ENCODE assay signal across 21 mouse cellular contexts in the genomic region with DNA sequence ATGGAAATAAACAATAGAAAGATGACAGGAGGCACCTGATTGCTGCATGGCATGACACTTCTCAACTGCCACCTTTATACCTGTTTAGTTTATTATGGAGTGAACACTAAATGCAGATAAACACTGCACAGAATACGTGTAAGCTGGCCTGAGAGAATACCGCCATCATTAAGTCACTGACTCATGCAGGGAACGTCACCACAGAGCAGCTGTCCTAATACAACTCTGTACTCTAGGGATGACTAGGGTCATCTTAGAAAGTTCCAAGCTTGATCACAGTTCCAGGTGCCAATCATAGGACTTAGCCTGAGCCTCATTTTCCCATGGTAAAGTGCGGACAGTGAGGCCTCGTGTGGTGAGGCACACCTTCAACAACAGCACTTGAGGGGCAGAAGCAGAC. TPM values are rescaled to one million over a fixed set of nuclear protein-coding genes. Genes with fewer than 3 reads are reported as not detected.
DNase-seq lines count a peak whose midpoint lies in the region; ATAC-seq and TF ChIP-seq lines count a peak whose summit lies in the region.
"Had no signal": no experiment of that assay in that cellular context is flagged by ENCODE, and none has a peak within 500 bp of the region (broad histone marks: within the 10 kb centered on the region; RNA-seq: fewer than 3 reads in every experiment).

No protein-coding gene starts in this region.

- 63% methylated on average over 5 of the region's 5 CpGs for WGBS in intestine, postnatal 0 days
- WGBS in intestine, embryonic 16.5 days: 81% methylated on average over 5 of the region's 5 CpGs
- 82% methylated on average over 5 of the region's 5 CpGs for WGBS in hindbrain, embryonic 16.5 days

- H3K27me3 ChIP-seq in intestine, postnatal 0 days (replicated peaks; ENCODE audit: control insufficient read depth, insufficient read depth, low read length): no peaks in the 10 kb centered on the region
- H3K27me3 ChIP-seq in intestine, embryonic 16.5 days (replicated peaks; ENCODE audit: control insufficient read depth, insufficient read depth, low read length): no peaks in the 10 kb centered on the region
- H3K27me3 ChIP-seq in C2C12 (ENCODE audit: control insufficient read depth, insufficient read depth, insufficient read length): no peaks in the 10 kb centered on the region
- H3K27me3 ChIP-seq in CH12.LX (replicated peaks): no peaks in the 10 kb centered on the region
- no peaks in the 10 kb centered on the region for H3K27me3 ChIP-seq in myocyte (ENCODE audit: control insufficient read depth, insufficient read depth, insufficient read length)
- H3K27me3 ChIP-seq in hindbrain, embryonic 16.5 days (replicated peaks; ENCODE audit: control insufficient read depth, insufficient read depth, low read length): no peaks in the 10 kb centered on the region
- H3K27me3 ChIP-seq: Patski had no signal

- intact Hi-C loops in heart, postnatal 25 days (cut with DNase I): no loop called here

- H3K9me3 ChIP-seq in intestine, postnatal 0 days (ENCODE audit: control insufficient read depth): no peaks in the 10 kb centered on the region
- H3K9me3 ChIP-seq in intestine, embryonic 16.5 days (ENCODE audit: control insufficient read depth, low read length): no peaks in the 10 kb centered on the region
- no peaks in the 10 kb centered on the region for H3K9me3 ChIP-seq in CH12.LX (replicated peaks; ENCODE audit: low read length)
- no peaks in the 10 kb centered on the region for H3K9me3 ChIP-seq in hindbrain, embryonic 16.5 days (ENCODE audit: control insufficient read depth, low read length)
- H3K9me3 ChIP-seq: G1E had no signal

- H3K4me2 ChIP-seq in intestine, postnatal 0 days (replicated peaks; ENCODE audit: low read depth): no peak overlapping the region
- no peak overlapping the region for H3K4me2 ChIP-seq in intestine, embryonic 16.5 days (ENCODE audit: low read depth, low read length)
- no peak overlapping the region for H3K4me2 ChIP-seq in CH12.LX (ENCODE audit: insufficient read depth, low read depth, poor library complexity, severe bottlenecking)
- H3K4me2 ChIP-seq in myocyte (ENCODE audit: low read depth): peak overlapping the region; percentile 30
- H3K4me2 ChIP-seq in hindbrain, embryonic 16.5 days (ENCODE audit: low read length): no peak overlapping the region

- TF ChIP-seq POLR2A in CH12.LX (IDR thresholded peaks at IDR 0.05; ENCODE audit: low read depth, low read length) (no peak), myocyte (IDR thresholded peaks at IDR 0.05; ENCODE audit: insufficient read length, low read depth) (no peak)

- H3K4me1 ChIP-seq in intestine, postnatal 0 days (replicated peaks; ENCODE audit: control insufficient read depth, insufficient read depth, low read length): peaks cover 8% of the 10 kb centered on the region; the same call in 1 of the 2 replicates
- H3K4me1 ChIP-seq in intestine, embryonic 16.5 days (ENCODE audit: control insufficient read depth, insufficient read depth, low read length): peaks cover 12% of the 10 kb centered on the region
- peaks cover 24 to 57% of the 10 kb centered on the region in 2 experiments for H3K4me1 ChIP-seq in CH12.LX (ENCODE audit: control insufficient read depth in 1 of 2, insufficient read depth in 2 of 2)
- no peaks in the 10 kb centered on the region for H3K4me1 ChIP-seq in hindbrain, embryonic 16.5 days (ENCODE audit: control insufficient read depth, insufficient read depth, low read depth, low read length)

- dilution Hi-C loops in CH12.LX (cut with MboI; ENCODE audit: extremely low pct_ligation_motif_present, extremely low pct_unique_long_range_greater_than_20kb, low sequenced_read_pairs): no loop called here

- H3K79me2 ChIP-seq in C2C12 (ENCODE audit: control insufficient read depth, insufficient read depth) (no peaks in the 10 kb centered on the region), CH12.LX (replicated peaks; ENCODE audit: control insufficient read depth, extremely low read depth, insufficient read depth, poor library complexity, severe bottlenecking) (no peaks in the 10 kb centered on the region), myocyte (ENCODE audit: control insufficient read depth, insufficient read depth) (no peaks in the 10 kb centered on the region)

- TF ChIP-seq EP300 in CH12.LX (IDR thresholded peaks at IDR 0.05; ENCODE audit: low read length): no peak

- in situ Hi-C loops in CH12.LX (cut with MboI; ENCODE audit: low pct_ligation_motif_present, low pct_unique_long_range_greater_than_20kb, low sequenced_read_pairs): no loop called here

- no peak for DNase-seq in CH12.LX (ENCODE audit: extremely low read depth)
- DNase-seq in kidney, postnatal 25 days: no peak
- no peak for DNase-seq in heart, postnatal 25 days (ENCODE audit: low spot score)
- DNase-seq: adrenal gland, adult 2 months; adrenal gland, adult 8-10 months; adrenal gland, postnatal 10 days; adrenal gland, postnatal 14 days; adrenal gland, postnatal 25 days; adrenal gland, postnatal 36 days; cerebellum, adult 11 months; cerebellum, adult 11-12 months; cerebellum, adult 18-20 months; cerebellum, adult 2 months had no signal

- H3K4me3 ChIP-seq in intestine, postnatal 0 days (ENCODE audit: low read depth, low read length): no peak overlapping the region
- H3K4me3 ChIP-seq in intestine, embryonic 16.5 days (ENCODE audit: low read length): no peak overlapping the region
- H3K4me3 ChIP-seq in C2C12 (ENCODE audit: insufficient read depth, poor library complexity, severe bottlenecking): no peak overlapping the region
- no peak overlapping the region for H3K4me3 ChIP-seq in CH12.LX (replicated peaks in 1 of 3; ENCODE audit: low read depth in 2 of 3, low read length in 2 of 3, poor library complexity in 1 of 3)
- H3K4me3 ChIP-seq in myocyte: no peak overlapping the region
- no peak overlapping the region for H3K4me3 ChIP-seq in hindbrain, embryonic 16.5 days (ENCODE audit: low read length)

- no peak for TF ChIP-seq RAD21 in CH12.LX (IDR thresholded peaks at IDR 0.05; ENCODE audit: low read depth, low read length)

- peak; percentile 29; the same call in 1 of the 2 replicates for ATAC-seq in intestine, postnatal 0 days
- ATAC-seq in intestine, embryonic 16.5 days: no peak
- no peak for ATAC-seq in hindbrain, embryonic 16.5 days
- ATAC-seq: activated CD4-positive, CD25-positive, alpha-beta regulatory T cell, adult 4 months; Patski had no signal

- no peak overlapping the region for H3K9ac ChIP-seq in intestine, postnatal 0 days (ENCODE audit: low read depth, low read length)
- H3K9ac ChIP-seq in intestine, embryonic 16.5 days (ENCODE audit: low read depth, low read length): no peak overlapping the region
- H3K9ac ChIP-seq in CH12.LX (ENCODE audit: insufficient read depth, low read depth): no peak overlapping the region
- no peak overlapping the region for H3K9ac ChIP-seq in hindbrain, embryonic 16.5 days (ENCODE audit: low read depth, low read length)

- peaks cover 43% of the 10 kb centered on the region for H3K36me3 ChIP-seq in intestine, postnatal 0 days (ENCODE audit: control insufficient read depth, insufficient read depth)
- H3K36me3 ChIP-seq in intestine, embryonic 16.5 days (ENCODE audit: control insufficient read depth, insufficient read depth, low read length): peaks cover 2% of the 10 kb centered on the region; the same call in 1 of the 2 replicates
- peaks cover 8% of the 10 kb centered on the region for H3K36me3 ChIP-seq in C2C12 (ENCODE audit: control insufficient read depth, insufficient read depth)
- H3K36me3 ChIP-seq in CH12.LX (replicated peaks in 1 of 2; ENCODE audit: control insufficient read depth in 1 of 2, insufficient read depth in 1 of 2, low read length in 1 of 2): peaks cover 0 to 4% of the 10 kb centered on the region in 2 experiments
- peaks cover 34% of the 10 kb centered on the region for H3K36me3 ChIP-seq in myocyte (ENCODE audit: control insufficient read depth, insufficient read depth)
- no peaks in the 10 kb centered on the region for H3K36me3 ChIP-seq in hindbrain, embryonic 16.5 days (ENCODE audit: control insufficient read depth, insufficient read depth, low read length)
- H3K36me3 ChIP-seq: G1E had no signal

- TF ChIP-seq CTCF in intestine, postnatal 0 days (IDR thresholded peaks at IDR 0.05; ENCODE audit: low read depth): no peak
- no peak for TF ChIP-seq CTCF in C2C12 (IDR thresholded peaks at IDR 0.05; ENCODE audit: control insufficient read depth, insufficient read depth, insufficient read length)
- no peak for TF ChIP-seq CTCF in CH12.LX (conservative IDR thresholded peaks at IDR 0.05 in 1 of 2, IDR thresholded peaks at IDR 0.05 in 1 of 2; ENCODE audit: low read depth in 2 of 2, low read length in 2 of 2)

- no peak overlapping the region for H3ac ChIP-seq in C2C12 (ENCODE audit: control insufficient read depth, insufficient read length, low read depth)
- no peak overlapping the region for H3ac ChIP-seq in myocyte (ENCODE audit: control insufficient read depth, insufficient read length)

- no peak overlapping the region for H3K27ac ChIP-seq in intestine, postnatal 0 days (ENCODE audit: low read depth, low read length)
- H3K27ac ChIP-seq in intestine, embryonic 16.5 days (ENCODE audit: low read length): no peak overlapping the region
- no peak overlapping the region for H3K27ac ChIP-seq in CH12.LX (ENCODE audit: insufficient read depth, low read depth)
- no peak overlapping the region for H3K27ac ChIP-seq in hindbrain, embryonic 16.5 days (ENCODE audit: low read depth, low read length)

- H3K79me3 ChIP-seq in C2C12 (ENCODE audit: low read depth): no peaks in the 10 kb centered on the region

TF ChIP-seq in C2C12, 6 proteins besides CTCF, POLR2A, EP300 and RAD21 (continues in another document):
- TF ChIP-seq CEBPB (IDR thresholded peaks at IDR 0.05; ENCODE audit: low read depth) (no peak), MYOD1 (IDR thresholded peaks at IDR 0.05; ENCODE audit: control insufficient read depth, insufficient read length, low read depth) (peak; percentile 98)

TF ChIP-seq in CH12.LX, 34 proteins besides CTCF, POLR2A, EP300 and RAD21:
- TF ChIP-seq ETS1 (conservative IDR thresholded peaks at IDR 0.05; ENCODE audit: low read depth, low read length): peak; percentile 39; the same call in 1 of the 2 replicates
- TF ChIP-seq MAZ (IDR thresholded peaks at IDR 0.05; ENCODE audit: low read depth, low read length): no peak

TF ChIP-seq in myocyte, 11 proteins besides CTCF, POLR2A, EP300 and RAD21 (continues in another document):
- TF ChIP-seq TCF12 (IDR thresholded peaks at IDR 0.05; ENCODE audit: insufficient read depth, poor library complexity, severe bottlenecking) (no peak), TCF3 (IDR thresholded peaks at IDR 0.05; ENCODE audit: insufficient read length, low read depth) (no peak), MAX (IDR thresholded peaks at IDR 0.05; ENCODE audit: low read depth) (no peak)

RNA-seq across cellular contexts. Expression of a gene that starts 40.4 kb away (rescaled TPM):
- 313 and 341 TPM in 2 replicates for polyA plus RNA-seq in intestine, postnatal 0 days (2015; fragmentation: Nextera tagmentation; extraction: Ambion mirVana)
- 111 and 142 TPM in 2 replicates for polyA plus RNA-seq in intestine, embryonic 16.5 days (2015; fragmentation: Nextera tagmentation; extraction: Ambion mirVana)
- polyA plus RNA-seq in C2C12 (2012; fragmentation: generic; extraction: Trizol) (121 TPM), CH12.LX (2012; ENCODE audit: insufficient read length, low read depth) (41.7 and 44.0 TPM in 2 replicates), myocyte (2012; fragmentation: generic; extraction: Trizol) (153 TPM)
- total RNA-seq in CH12.LX (2012; rRNA removed) (18.0 and 20.3 TPM in 2 replicates), CH12.LX (2014; rRNA removed) (9.3 and 12.6 TPM in 2 replicates)
- 80.7 and 90.7 TPM in 2 replicates for polyA plus RNA-seq in hindbrain, embryonic 16.5 days (2015; fragmentation: Nextera tagmentation; extraction: Ambion mirVana)
- total RNA-seq in heart, postnatal 25 days (2021): 100 to 1,000 TPM; 114 to 130 TPM
